Mouse (Mus musculus) layer of hippocampus, adult 9-10 months (tissue): ENCODE results near the gene Smg8.
"Not testable (repeated sequence)": the region's sequence is repeated elsewhere in the genome, so short reads cannot be mapped to it uniquely, and the experiment has no call there.

ENCODE experiments used
- DNase-seq: peaks from one replicate; pipeline ENCODE4 v3.0.0; 2022; ENCODE audit warnings: low spot score

Gene Smg8

GRCm38 (mm10) chr11:87086290-87086984 lies at the start of gene Smg8:
Smg8 (minus strand) TSS chr11:87086774.
- peak; percentile 67 for DNase-seq

GRCm38 (mm10) chr11:87136233-87136632 lies 49.7 kb upstream of the Smg8 start:
- no peak for DNase-seq

GRCm38 (mm10) chr11:87126824-87127816 lies 40.5 kb upstream of the Smg8 start, which contains the start of gene Trim37:
Trim37 (plus strand) TSS chr11:87127077.
- DNase-seq: peak; percentile 59

- no peak for DNase-seq
Observed at GRCm38 (mm10) chr11:87126281-87126823, 39.8 kb upstream of the Smg8 start.

GRCm38 (mm10) chr11:87125562-87125961 lies 39.0 kb upstream of the Smg8 start:
- no peak for DNase-seq

- DNase-seq: no peak
Observed at GRCm38 (mm10) chr11:87121864-87122263, 35.3 kb upstream of the Smg8 start.

GRCm38 (mm10) chr11:87110172-87110909 lies 23.8 kb upstream of the Smg8 start:
- DNase-seq: no peak

- no peak for DNase-seq
Observed at GRCm38 (mm10) chr11:87109519-87110171, 23.1 kb upstream of the Smg8 start.

- DNase-seq: peak; percentile 98
Observed at GRCm38 (mm10) chr11:87108755-87109518, 22.4 kb upstream of the Smg8 start, which contains the start of gene Ska2. Ska2 (plus strand) TSS chr11:87109234.

- no peak for DNase-seq
Observed at GRCm38 (mm10) chr11:87108409-87108754, 21.8 kb upstream of the Smg8 start, which contains the start of gene Prr11. Prr11 (minus strand) TSS chr11:87108708.

- DNase-seq: no peak
Observed at GRCm38 (mm10) chr11:87087142-87087541, 568 bp upstream of the Smg8 start.

GRCm38 (mm10) chr11:87085461-87085860 lies 1.1 kb downstream of the Smg8 start:
- DNase-seq: no peak

GRCm38 (mm10) chr11:87083712-87084111 lies 2.9 kb downstream of the Smg8 start:
- no peak for DNase-seq

- peak; percentile 68 for DNase-seq
Observed at GRCm38 (mm10) chr11:87073866-87074440, 12.6 kb downstream of the Smg8 start, which contains the start of gene Gdpd1. Gdpd1 (minus strand) TSS chr11:87074062.

- peak; percentile 30 for DNase-seq
Observed at GRCm38 (mm10) chr11:87073343-87073865, 13.2 kb downstream of the Smg8 start.

- DNase-seq: no peak
Observed at GRCm38 (mm10) chr11:87062087-87062486, 24.5 kb downstream of the Smg8 start.

- DNase-seq: no peak
Observed at GRCm38 (mm10) chr11:87060410-87060809, 26.2 kb downstream of the Smg8 start.

GRCm38 (mm10) chr11:87056286-87056685 lies 30.3 kb downstream of the Smg8 start:
- no peak for DNase-seq

GRCm38 (mm10) chr11:87048900-87049299 lies 37.7 kb downstream of the Smg8 start:
- not testable (repeated sequence) for DNase-seq

- DNase-seq: no peak
Observed at GRCm38 (mm10) chr11:87046968-87047367, 39.6 kb downstream of the Smg8 start.
